In the genomic region with DNA sequence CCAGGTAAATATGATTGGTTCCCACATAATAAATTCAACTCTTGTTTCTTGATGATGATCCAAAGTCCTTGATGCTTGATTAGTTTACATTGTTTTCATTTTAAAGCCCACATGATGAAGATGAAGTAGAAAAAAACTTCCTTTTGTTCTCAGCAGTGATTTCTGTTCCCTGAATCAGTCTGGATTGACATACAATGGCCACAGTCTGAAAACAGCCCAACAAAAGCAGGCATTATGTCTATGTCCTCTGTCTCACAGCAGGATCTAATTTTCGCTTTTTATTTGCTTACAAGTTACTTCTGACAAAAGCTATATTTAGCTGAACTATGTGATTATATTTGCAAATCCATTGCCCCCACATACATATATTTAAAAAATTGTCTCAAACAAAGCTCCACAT, we compare ENCODE assay signal across 15 mouse cellular contexts. TPM values are rescaled to one million over a fixed set of nuclear protein-coding genes. Genes with fewer than 3 reads are reported as not detected.
"Had no signal": no experiment of that assay in that cellular context is flagged by ENCODE, and none has a peak within 500 bp of the region (broad histone marks: within the 10 kb centered on the region; RNA-seq: fewer than 3 reads in every experiment).

No protein-coding gene starts in this region.

- H3K4me2 ChIP-seq: limb, embryonic 15.5 days; liver, embryonic 12.5 days; lung, embryonic 15.5 days; midbrain, embryonic 12.5 days; neural tube, embryonic 12.5 days had no signal

- H3K27me3 ChIP-seq: limb, embryonic 15.5 days; liver, embryonic 12.5 days; lung, embryonic 15.5 days; megakaryocyte, embryonic 14.5 days; midbrain, embryonic 12.5 days; neural tube, embryonic 12.5 days had no signal

- H3K4me3 ChIP-seq: limb, embryonic 15.5 days; liver, embryonic 12.5 days; lung, embryonic 15.5 days; megakaryocyte, embryonic 14.5 days; midbrain, embryonic 12.5 days; neural tube, embryonic 12.5 days had no signal

- H3K9me3 ChIP-seq: limb, embryonic 15.5 days; liver, embryonic 12.5 days; lung, embryonic 15.5 days; midbrain, embryonic 12.5 days; neural tube, embryonic 12.5 days had no signal

- H3K36me3 ChIP-seq: limb, embryonic 15.5 days; liver, embryonic 12.5 days; lung, embryonic 15.5 days; midbrain, embryonic 12.5 days; neural tube, embryonic 12.5 days had no signal

- H3K27ac ChIP-seq: kidney, postnatal 0 days; limb, embryonic 15.5 days; liver, embryonic 12.5 days; lung, embryonic 15.5 days; macrophage; midbrain, embryonic 12.5 days; neural tube, embryonic 12.5 days had no signal

- H3K9ac ChIP-seq: limb, embryonic 15.5 days; liver, embryonic 12.5 days; lung, embryonic 15.5 days; midbrain, embryonic 12.5 days; neural tube, embryonic 12.5 days had no signal

- ATAC-seq: liver, embryonic 12.5 days had no signal

- DNase-seq: kidney, adult 8-10 months; kidney, postnatal 36 days; layer of hippocampus, adult 9-11 months; layer of hippocampus, postnatal 36 days; lung, postnatal 14 days; right cerebral cortex, postnatal 14 days; thymus, postnatal 4 days had no signal

- H3K4me1 ChIP-seq: limb, embryonic 15.5 days; liver, embryonic 12.5 days; lung, embryonic 15.5 days; megakaryocyte, embryonic 14.5 days; neural tube, embryonic 12.5 days had no signal

RNA-seq across cellular contexts. Expression of gene Mme, which starts 17.7 kb away (rescaled TPM):
- polyA plus RNA-seq: macrophage had no signal
